Mouse (Mus musculus) MEL (cell line): Measurements from ENCODE around the gene Cx3cr1. TPM values are rescaled to one million over a fixed set of nuclear protein-coding genes. Genes with fewer than 3 reads are reported as not detected.
A peak's percentile ranks its signal among the peaks of the same experiment; 100 is the strongest.

Source experiments
- DNase-seq: peaks from one replicate; pipeline ENCODE4 v3.0.0; 2011; ENCODE audit warnings: low read depth, low spot score
- H3K27ac ChIP-seq: 2 replicates; pipeline ENCODE4 v1.5.1; 2012; ENCODE audit warnings: low read depth, mild to moderate bottlenecking, control low read depth, low read length, moderate library complexity; ENCODE audit not compliant: control insufficient read depth
- H3K27me3 ChIP-seq, 2 experiments: fragments of 150-350 bp in 1 of 2; sonication (generic) in 1 of 2; 2 replicates each; pipeline ENCODE4 v1.6.1; 2012; ENCODE audit warnings: low read length in 2 of 2, mild to moderate bottlenecking in 2 of 2, improper control_type of control experiment in 1 of 2, moderate library complexity in 1 of 2; ENCODE audit not compliant: insufficient read depth in 2 of 2, control insufficient read depth in 1 of 2
- H3K36me3 ChIP-seq, 2 experiments: 2 replicates each; pipeline ENCODE4 v1.6.1; 2012 to 2014; ENCODE audit warnings: low read length in 2 of 2, improper control_type of control experiment in 1 of 2, inconsistent platforms in 1 of 2, mild to moderate bottlenecking in 1 of 2; ENCODE audit not compliant: insufficient read depth in 2 of 2, control insufficient read depth in 1 of 2
- H3K4me1 ChIP-seq, 2 experiments: fragments of 150-350 bp in 1 of 2; sonication (generic) in 1 of 2; 2 replicates each; pipeline ENCODE4 v1.6.1; 2012; ENCODE audit warnings: low read length in 2 of 2, improper control_type of control experiment in 1 of 2, mild to moderate bottlenecking in 1 of 2; ENCODE audit not compliant: insufficient read depth in 2 of 2, control insufficient read depth in 1 of 2
- H3K4me3 ChIP-seq, 2 experiments: fragments of 150-350 bp in 1 of 2; sonication (generic) in 1 of 2; 2 replicates each; pipeline ENCODE4 v1.5.1; 2012; ENCODE audit warnings: low read depth in 2 of 2, low read length in 2 of 2, mild to moderate bottlenecking in 2 of 2, moderate library complexity in 2 of 2, control low read depth in 1 of 2, improper control_type of control experiment in 1 of 2; ENCODE audit not compliant: control insufficient read depth in 1 of 2, insufficient read depth in 1 of 2
- H3K79me2 ChIP-seq: 2 replicates; pipeline ENCODE4 v1.6.1; 2012; ENCODE audit warnings: mild to moderate bottlenecking, low read length, moderate library complexity; ENCODE audit not compliant: control insufficient read depth, poor library complexity, insufficient read depth
- H3K9ac ChIP-seq: 2 replicates; pipeline ENCODE4 v1.6.1; 2012; ENCODE audit warnings: low read depth, mild to moderate bottlenecking, control low read depth, low read length, moderate library complexity; ENCODE audit not compliant: control insufficient read depth, poor library complexity, severe bottlenecking
- H3K9me3 ChIP-seq: fragments of 150-350 bp; sonication (generic); replicated peaks from 2 replicates; pipeline ENCODE4 v1.6.1; 2012; ENCODE audit warnings: mild to moderate bottlenecking, low read length, improper control_type of control experiment, moderate library complexity; ENCODE audit not compliant: insufficient read depth
- BHLHE40 ChIP-seq: IDR thresholded peaks from 2 replicates; pipeline ENCODE4 v1.6.1; 2012; ENCODE audit warnings: low read depth, mild to moderate bottlenecking, inconsistent platforms, low read length, improper control_type of control experiment, borderline replicate concordance
- CHD1 ChIP-seq: IDR thresholded peaks from 2 replicates; pipeline ENCODE4 v1.6.1; 2012; ENCODE audit warnings: low read depth, mild to moderate bottlenecking, inconsistent platforms, low read length, improper control_type of control experiment
- CHD2 ChIP-seq: IDR thresholded peaks from 2 replicates; pipeline ENCODE4 v1.6.1; 2011; ENCODE audit warnings: low read length, improper control_type of control experiment
- E2F4 ChIP-seq: IDR thresholded peaks from 2 replicates; pipeline ENCODE4 v1.6.1; 2011; ENCODE audit warnings: low read depth, low read length, improper control_type of control experiment, borderline replicate concordance
- ETS1 ChIP-seq: IDR thresholded peaks from 2 replicates; pipeline ENCODE4 v1.6.1; 2012; ENCODE audit warnings: low read depth, mild to moderate bottlenecking, inconsistent platforms, low read length, improper control_type of control experiment, moderate library complexity
- GATA1 ChIP-seq: IDR thresholded peaks from 2 replicates; pipeline ENCODE4 v1.6.1; 2011; ENCODE audit warnings: low read depth, low read length, improper control_type of control experiment
- HCFC1 ChIP-seq: IDR thresholded peaks from 2 replicates; pipeline ENCODE4 v1.6.1; 2012; ENCODE audit warnings: low read depth, mild to moderate bottlenecking, inconsistent platforms, low read length, improper control_type of control experiment, moderate library complexity
- JUND ChIP-seq: IDR thresholded peaks from 2 replicates; pipeline ENCODE4 v1.6.1; 2011; ENCODE audit warnings: low read depth, mild to moderate bottlenecking, improper control_type of control experiment, low read length
- MAFK ChIP-seq: IDR thresholded peaks from 2 replicates; pipeline ENCODE4 v1.6.1; 2011; ENCODE audit warnings: low read depth, mild to moderate bottlenecking, low read length, improper control_type of control experiment, borderline replicate concordance
- MAZ ChIP-seq: IDR thresholded peaks from 2 replicates; pipeline ENCODE4 v1.6.1; 2012; ENCODE audit warnings: low read depth, mild to moderate bottlenecking, inconsistent platforms, low read length, improper control_type of control experiment
- MEF2A ChIP-seq: IDR thresholded peaks from 2 replicates; pipeline ENCODE4 v1.6.1; 2014; ENCODE audit warnings: low read depth, mild to moderate bottlenecking, inconsistent platforms, low read length, improper control_type of control experiment; ENCODE audit not compliant: poor library complexity, insufficient replicate concordance, severe bottlenecking; ENCODE audit errors: extremely low read depth
- MXI1 ChIP-seq: IDR thresholded peaks from 2 replicates; pipeline ENCODE4 v1.6.1; 2011; ENCODE audit warnings: mild to moderate bottlenecking, low read depth, low read length, improper control_type of control experiment
- MYB ChIP-seq: IDR thresholded peaks from 2 replicates; pipeline ENCODE4 v1.6.1; 2011; ENCODE audit warnings: mild to moderate bottlenecking, low read depth, low read length, improper control_type of control experiment
- NELFE ChIP-seq: IDR thresholded peaks from 2 replicates; pipeline ENCODE4 v1.6.1; 2011; ENCODE audit warnings: low read depth, low read length, improper control_type of control experiment
- NRF1 ChIP-seq: IDR thresholded peaks from 2 replicates; pipeline ENCODE4 v1.6.1; 2014; ENCODE audit warnings: low read depth, mild to moderate bottlenecking, inconsistent platforms, low read length, improper control_type of control experiment, moderate library complexity; ENCODE audit not compliant: poor library complexity, insufficient read depth, severe bottlenecking
- POLR2AphosphoS2 ChIP-seq: IDR thresholded peaks from 2 replicates; pipeline ENCODE4 v1.6.1; 2011; ENCODE audit warnings: low read length, improper control_type of control experiment
- RAD21 ChIP-seq: IDR thresholded peaks from 2 replicates; pipeline ENCODE4 v1.6.1; 2011; ENCODE audit warnings: mild to moderate bottlenecking, low read depth, low read length, improper control_type of control experiment
- RCOR1 ChIP-seq: IDR thresholded peaks from 2 replicates; pipeline ENCODE4 v1.6.1; 2012; ENCODE audit warnings: low read depth, mild to moderate bottlenecking, inconsistent platforms, low read length, improper control_type of control experiment
- SIN3A ChIP-seq: IDR thresholded peaks from 2 replicates; pipeline ENCODE4 v1.6.1; 2012; ENCODE audit warnings: low read length, improper control_type of control experiment, inconsistent platforms
- USF1 ChIP-seq: IDR thresholded peaks from 2 replicates; pipeline ENCODE4 v1.6.1; 2014; ENCODE audit warnings: low read depth, mild to moderate bottlenecking, inconsistent platforms, low read length, improper control_type of control experiment, moderate library complexity
- ZC3H11A ChIP-seq: IDR thresholded peaks from 2 replicates; pipeline ENCODE4 v1.6.1; 2012; ENCODE audit warnings: low read depth, mild to moderate bottlenecking, inconsistent platforms, low read length, improper control_type of control experiment
- ZMIZ1 ChIP-seq: IDR thresholded peaks from 2 replicates; pipeline ENCODE4 v1.6.1; 2012; ENCODE audit warnings: low read depth, mild to moderate bottlenecking, inconsistent platforms, low read length, improper control_type of control experiment, moderate library complexity
- polyA plus RNA-seq, 2 experiments: library from polyadenylated mRNA; stranded (reverse) in 1 of 2; unstranded in 1 of 2; fragments of >175 nt in 1 of 2; fragments of >200 nt in 1 of 2; gene quantifications; 2 replicates each; pipeline versions ENCODE4 v1.2.1 to v1.2.4; 2012; ENCODE audit warnings: low replicate concordance in 2 of 2, low read depth in 1 of 2; ENCODE audit not compliant: insufficient read length in 2 of 2, insufficient read depth in 1 of 2, missing spikeins in 1 of 2
- total RNA-seq: library from RNA; depleted of rRNA; stranded (reverse); fragments of 300-350 nt; gene quantifications from 2 replicates; pipeline ENCODE4 v1.2.3, GENCODE M21; 2012

Cx3cr1 gene
- total and polyA plus RNA-seq, 3 experiments: not detected

- H3K36me3 ChIP-seq: no peaks in the 10 kb centered on the region
- no peak for DNase-seq
- H3K4me3 ChIP-seq: no peak overlapping the region
- no peak overlapping the region for H3K27ac ChIP-seq
- no peaks in the 10 kb centered on the region for H3K79me2 ChIP-seq
- H3K9me3 ChIP-seq: no peaks in the 10 kb centered on the region
- H3K9ac ChIP-seq: no peak overlapping the region
- TF ChIP-seq E2F4 (no peak), MEF2A (no peak), RAD21 (no peak), ZMIZ1 (no peak), JUND (no peak), POLR2AphosphoS2 (no peak), HCFC1 (no peak), MYB (no peak), CHD1 (no peak), MAZ (no peak), NRF1 (no peak), MAFK (no peak), RCOR1 (no peak), MXI1 (no peak), ETS1 (no peak)
- peaks cover 0 to 1% of the 10 kb centered on the region in 2 experiments; a peak in 2 of 4 replicates for H3K27me3 ChIP-seq
- H3K4me1 ChIP-seq: no peaks in the 10 kb centered on the region
Observed at GRCm38 (mm10) chr9:119950434-119950833, 119.2 kb downstream of the Cx3cr1 start.

- peak; percentile 33 for DNase-seq
- no peak overlapping the region for H3K9ac ChIP-seq
- H3K36me3 ChIP-seq: no peaks in the 10 kb centered on the region
- H3K9me3 ChIP-seq: no peaks in the 10 kb centered on the region
- H3K4me3 ChIP-seq: no peak overlapping the region
- no peaks in the 10 kb centered on the region for H3K4me1 ChIP-seq
- TF ChIP-seq ZC3H11A (no peak), USF1 (no peak), NELFE (no peak), CHD2 (no peak), GATA1 (no peak), SIN3A (no peak), BHLHE40 (no peak)
- no peak overlapping the region for H3K27ac ChIP-seq
- H3K27me3 ChIP-seq: no peaks in the 10 kb centered on the region; a peak in 2 of 4 replicates
- no peaks in the 10 kb centered on the region for H3K79me2 ChIP-seq
Observed at GRCm38 (mm10) chr9:119948804-119949203, 120.9 kb downstream of the Cx3cr1 start.
